Mouse (Mus musculus): ENCODE data around the gene Gm21518. TPM values are rescaled to one million over a fixed set of nuclear protein-coding genes. Genes with fewer than 3 reads are reported as not detected.
"Not testable (repeated sequence)": the region's sequence is repeated elsewhere in the genome, so short reads cannot be mapped to it uniquely, and the experiment has no call there.

Gene Gm21518
- polyA plus RNA-seq (2012; rRNA removed) = 0.45 TPM in 1 of 2 replicates, not detected in the other

GRCm38 (mm10) chrY:62190566-62190965 lies at the start of gene Gm21518:
TSS of gene Gm21518 (plus strand) at chrY:62190866.
- not testable (repeated sequence) for H3K4me3 ChIP-seq (ENCODE audit: control insufficient read depth, low read depth, low read length)

More at GRCm38 (mm10) chrY:62190566-62190965, at the start of gene Gm21518:
- not testable (repeated sequence) for H3K27me3 ChIP-seq (ENCODE audit: control insufficient read depth, insufficient read depth, low read length); H3K36me3 ChIP-seq (ENCODE audit: control insufficient read depth, insufficient read depth, low read length); H3K27ac ChIP-seq (ENCODE audit: control insufficient read depth, insufficient read depth, low read depth, low read length); H3K4me1 ChIP-seq (ENCODE audit: control insufficient read depth, insufficient read depth, low read length)

All from testis, adult 2 months (tissue).